Mouse (Mus musculus) right cerebral cortex, postnatal 25 days (tissue): ENCODE results near the gene Elf1.
A peak's percentile ranks its signal among the peaks of the same experiment; 100 is the strongest.

Experiments used
- DNase-seq: peaks from one replicate; pipeline ENCODE4 v3.0.0; 2022

Gene Elf1

DNA sequence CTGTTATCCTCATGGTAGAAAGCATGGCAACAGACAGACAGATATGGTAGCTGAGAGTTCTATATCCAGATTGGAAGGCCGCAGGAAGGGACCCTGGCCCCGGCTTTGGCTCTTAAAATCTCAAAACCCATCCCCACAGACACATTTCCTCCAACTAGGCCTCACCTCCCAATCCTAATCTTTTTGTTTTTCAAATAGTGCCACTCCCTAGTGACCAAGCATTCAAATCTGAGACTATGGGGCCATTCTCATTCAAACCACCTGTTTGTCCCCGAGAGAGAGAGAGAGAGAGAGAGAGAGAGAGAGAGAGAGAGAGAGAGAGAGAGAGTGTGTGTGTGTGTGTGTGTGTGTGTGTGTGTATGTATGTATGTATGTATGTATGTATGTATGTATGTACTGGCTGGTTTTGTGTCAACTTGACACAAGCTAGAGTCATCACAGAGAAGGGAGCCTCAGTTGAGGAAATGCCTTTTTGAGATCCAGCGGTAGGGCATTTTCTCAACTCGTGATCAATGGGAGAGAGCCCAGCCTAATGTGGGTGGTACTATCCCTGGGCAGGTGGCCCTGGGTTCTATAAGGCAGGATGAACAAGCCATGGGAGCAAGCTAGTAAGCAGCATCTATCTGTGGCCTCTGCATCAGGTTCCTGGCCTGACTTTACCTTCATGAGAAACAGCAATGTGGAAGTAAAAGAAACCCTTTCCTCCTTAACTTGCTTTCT is 102.7 kb downstream of the Elf1 start:
- no peak for DNase-seq

DNA sequence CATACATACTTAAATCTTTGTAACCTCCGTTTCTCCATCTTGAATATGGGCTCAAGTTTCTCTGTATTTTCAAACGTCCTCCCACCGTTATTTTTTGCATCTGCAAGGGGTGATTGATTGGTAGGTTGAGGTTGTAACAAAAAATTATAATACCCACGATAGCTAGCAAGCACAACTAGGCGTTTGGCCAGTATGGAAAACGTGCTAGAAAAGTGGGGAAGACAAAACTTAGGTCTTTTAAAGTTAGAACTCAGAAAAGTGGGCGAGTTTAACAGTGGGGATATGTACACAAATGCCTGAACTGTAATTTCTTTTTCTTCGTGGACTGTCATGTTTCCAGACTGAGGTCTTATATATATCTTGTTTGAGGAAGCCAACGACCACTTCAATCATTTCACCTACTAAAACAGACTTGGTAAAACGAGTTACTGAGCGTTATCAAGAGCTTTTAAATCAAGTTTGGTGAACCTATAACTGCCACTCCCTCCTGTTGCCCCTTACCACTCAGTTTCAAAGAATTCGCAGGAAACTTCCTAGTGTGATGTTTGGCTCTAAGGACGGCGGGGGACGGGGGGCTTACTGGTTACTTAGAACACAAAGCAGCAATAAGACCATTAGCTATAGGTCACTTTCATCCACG is 105.6 kb downstream of the Elf1 start:
- DNase-seq = no peak

GRCm38 (mm10) chr14:79587139-79587851 is 106.3 kb downstream of the Elf1 start, which contains the start of gene Sugt1:
Sugt1 (plus strand) TSS chr14:79587691.
- DNase-seq = peak; percentile 98

- DNase-seq = no peak
Measured at GRCm38 (mm10) chr14:79587852-79588229, 106.8 kb downstream of the Elf1 start.

- no peak for DNase-seq
Measured at GRCm38 (mm10) chr14:79588534-79588951, 107.5 kb downstream of the Elf1 start.

DNA sequence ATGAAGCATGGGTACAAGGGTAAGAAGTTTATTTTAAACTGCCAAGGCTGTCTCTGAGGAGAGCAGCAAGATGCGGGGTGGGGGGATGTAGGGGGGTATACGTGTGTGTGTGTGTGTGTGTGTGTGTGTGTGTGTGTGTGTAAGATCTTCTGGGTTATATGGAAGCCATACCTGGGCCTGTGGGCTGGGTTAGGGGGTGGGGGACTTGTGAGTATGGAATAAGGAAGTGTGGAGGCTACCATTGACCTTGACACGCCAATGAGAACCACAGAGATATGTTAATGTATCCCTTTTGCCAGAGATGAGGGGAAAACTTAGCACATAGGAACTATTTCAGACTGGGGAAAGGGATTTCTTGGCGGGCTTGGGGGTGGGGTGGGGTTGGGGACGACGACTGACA is 108.4 kb downstream of the Elf1 start:
- no peak for DNase-seq

DNA sequence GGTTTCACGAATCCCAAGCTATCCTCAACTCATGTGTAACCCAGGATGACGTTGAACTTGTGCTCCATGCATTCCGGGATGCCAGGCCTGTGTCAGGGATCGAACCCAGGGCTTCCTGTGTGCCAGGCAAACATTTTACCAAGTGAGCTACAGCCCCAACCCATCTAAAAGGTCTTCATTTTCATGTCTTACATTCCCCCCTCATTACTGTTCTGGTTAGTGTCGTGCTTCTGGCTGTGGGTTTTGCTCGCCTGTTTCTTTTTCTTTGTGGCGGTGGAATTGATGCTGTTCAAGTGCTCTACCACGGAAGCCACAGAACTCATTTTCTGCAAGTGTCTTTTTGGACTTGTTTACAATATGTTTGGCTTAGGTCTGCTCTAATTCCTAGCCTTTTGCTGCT is 109.9 kb downstream of the Elf1 start:
- DNase-seq = no peak

- no peak for DNase-seq
Measured at GRCm38 (mm10) chr14:79591611-79592010, 110.6 kb downstream of the Elf1 start.

GRCm38 (mm10) chr14:79594069-79594468 is 113.1 kb downstream of the Elf1 start:
- no peak for DNase-seq

DNA sequence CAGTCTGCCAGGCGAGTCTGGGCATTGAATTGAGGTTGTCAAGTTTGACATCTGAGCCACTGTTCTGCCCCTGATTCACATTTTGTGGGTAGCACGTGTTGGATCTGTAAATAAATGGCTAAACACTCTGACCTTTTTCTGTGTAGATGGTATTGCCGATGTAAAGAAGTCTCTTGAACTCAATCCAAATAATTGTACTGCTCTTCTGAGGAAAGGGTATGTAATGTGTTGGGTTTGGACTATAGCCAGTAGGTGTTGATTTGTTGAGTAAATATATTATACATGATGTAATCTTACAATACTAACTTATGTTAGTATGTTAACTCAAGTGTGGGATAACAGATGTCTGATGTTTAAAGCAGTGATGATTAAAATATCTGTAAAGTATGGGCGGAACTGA is 115.6 kb downstream of the Elf1 start:
- DNase-seq = no peak

DNA sequence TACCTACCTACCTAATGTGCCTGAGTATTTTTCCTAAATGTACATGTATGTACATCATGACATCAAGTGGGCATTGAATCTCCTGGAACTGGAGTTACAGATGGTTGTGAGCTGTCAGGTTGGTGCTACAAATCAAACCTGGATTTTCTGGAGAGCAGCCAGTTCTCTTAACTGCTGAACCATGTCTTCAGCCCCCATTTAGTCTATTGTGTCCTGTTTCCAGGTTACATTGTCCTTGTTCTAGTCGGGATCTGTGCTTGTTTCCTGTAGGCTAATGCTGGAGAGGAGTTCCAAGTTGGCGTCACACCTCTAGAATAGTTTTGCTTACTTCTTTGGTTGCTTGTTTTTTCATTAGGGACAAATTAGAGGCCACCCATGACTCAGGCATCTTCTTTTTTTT is 124.9 kb downstream of the Elf1 start:
- no peak for DNase-seq

DNA sequence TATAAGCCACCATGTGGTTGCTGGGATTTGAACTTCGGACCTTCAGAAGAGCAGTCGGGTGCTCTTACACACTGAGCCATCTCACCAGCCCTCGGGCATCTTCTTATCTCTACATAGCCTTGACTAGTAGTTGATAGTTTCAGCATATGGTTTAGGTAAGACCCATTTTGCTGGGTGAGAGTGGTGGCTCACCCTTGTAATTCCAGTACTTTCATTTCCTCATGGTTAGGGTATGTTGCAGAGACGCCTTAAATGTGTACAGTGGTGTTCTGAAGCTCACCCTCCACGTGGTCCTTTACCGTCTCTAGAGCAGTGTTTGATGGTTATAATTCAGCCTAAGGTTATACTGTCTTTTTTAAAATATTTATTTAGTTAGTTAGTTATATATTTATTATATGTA is 125.4 kb downstream of the Elf1 start:
- DNase-seq = no peak

DNA sequence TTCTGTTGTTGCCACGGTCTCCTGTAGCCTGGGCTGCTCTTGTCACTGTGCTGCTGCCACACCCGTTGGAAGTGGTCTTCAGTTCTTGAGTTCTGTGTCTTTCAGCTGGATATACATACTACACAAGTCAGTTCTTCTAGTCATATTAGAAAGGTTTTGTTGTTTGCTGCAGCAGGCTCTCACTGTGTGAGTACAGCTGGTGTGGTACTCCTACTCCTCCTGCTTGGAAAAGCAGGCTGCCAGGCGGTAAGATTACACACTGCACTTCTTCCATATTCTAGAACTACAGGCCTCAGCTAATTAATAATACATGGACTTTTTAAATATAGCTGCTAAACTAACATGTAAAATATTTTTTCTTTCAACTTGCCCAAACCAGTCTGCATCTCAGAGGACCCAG is 125.9 kb downstream of the Elf1 start:
- peak; percentile 20 for DNase-seq

GRCm38 (mm10) chr14:79607352-79607751 is 126.4 kb downstream of the Elf1 start:
- no peak for DNase-seq

DNA sequence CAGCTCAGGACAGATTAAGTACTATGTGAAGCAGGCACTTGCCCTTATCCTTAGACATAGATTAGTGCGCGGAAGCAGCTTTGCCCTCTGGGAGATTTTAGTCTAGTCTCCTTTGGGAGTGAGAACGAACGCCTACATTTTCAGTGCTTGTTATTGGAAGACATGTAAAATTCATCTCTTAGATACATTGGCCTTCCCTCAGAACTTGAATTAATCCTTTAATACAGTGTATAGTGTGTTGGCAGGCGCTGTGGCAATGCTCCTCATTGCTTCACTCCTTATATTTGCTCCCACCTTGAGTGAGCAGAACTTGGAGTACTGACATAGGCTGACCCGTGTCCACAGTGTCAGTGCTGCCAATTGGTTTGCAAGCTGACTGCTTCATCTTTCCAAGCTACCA is 127.3 kb downstream of the Elf1 start:
- DNase-seq = no peak

DNA sequence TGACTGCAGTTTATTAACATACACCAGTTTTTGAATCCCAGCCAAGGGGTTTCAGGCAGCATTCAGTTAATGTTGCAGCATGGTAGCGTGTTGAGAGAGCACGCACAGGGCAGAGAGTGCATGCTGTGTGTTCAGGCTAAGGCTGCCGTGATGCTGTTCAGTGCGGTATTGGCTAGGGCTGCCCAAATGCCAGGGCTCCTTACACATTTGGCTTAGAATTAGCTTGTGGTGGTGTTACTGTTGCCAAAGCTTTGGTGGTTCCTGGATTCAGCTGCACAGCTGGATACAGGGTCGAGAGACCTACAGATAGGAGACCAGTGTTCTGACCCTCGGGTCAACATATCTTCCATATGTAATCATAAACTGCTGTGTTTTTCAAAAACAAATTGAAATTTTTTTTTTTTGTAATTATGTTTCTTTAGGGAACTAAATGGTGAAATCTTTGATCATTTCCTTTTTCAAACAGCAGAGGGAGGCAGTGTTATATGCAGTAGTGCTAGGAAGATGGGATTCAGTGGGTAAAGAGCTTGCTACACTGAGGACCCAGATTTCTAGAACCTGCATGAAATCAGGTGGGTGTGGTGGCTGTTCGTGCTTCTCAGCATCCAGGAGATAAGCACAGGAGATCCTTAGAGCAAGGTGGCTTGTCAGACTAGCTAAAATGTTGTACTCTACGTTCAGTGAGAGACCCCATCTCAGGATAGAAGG is 136.3 kb downstream of the Elf1 start:
- no peak for DNase-seq

DNA sequence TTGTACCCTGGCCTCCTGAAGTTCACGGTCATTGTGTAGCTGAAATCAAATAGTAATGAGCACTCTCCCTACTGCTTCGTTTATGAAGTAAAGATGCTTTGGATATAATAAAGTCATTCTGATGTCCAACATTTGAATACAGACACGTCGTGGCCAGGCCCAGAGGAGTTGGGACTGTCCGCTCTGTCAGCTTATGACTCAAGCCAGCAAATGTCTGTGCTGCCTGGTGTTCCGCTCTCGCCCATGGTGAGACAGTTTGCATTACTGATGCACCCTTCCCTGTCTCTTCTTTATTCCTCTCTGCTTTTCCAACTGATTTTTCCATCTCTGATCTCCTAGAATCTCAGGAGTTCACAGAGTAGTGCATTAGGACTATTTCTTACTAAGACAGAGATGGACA is 138.8 kb downstream of the Elf1 start:
- DNase-seq = no peak

DNA sequence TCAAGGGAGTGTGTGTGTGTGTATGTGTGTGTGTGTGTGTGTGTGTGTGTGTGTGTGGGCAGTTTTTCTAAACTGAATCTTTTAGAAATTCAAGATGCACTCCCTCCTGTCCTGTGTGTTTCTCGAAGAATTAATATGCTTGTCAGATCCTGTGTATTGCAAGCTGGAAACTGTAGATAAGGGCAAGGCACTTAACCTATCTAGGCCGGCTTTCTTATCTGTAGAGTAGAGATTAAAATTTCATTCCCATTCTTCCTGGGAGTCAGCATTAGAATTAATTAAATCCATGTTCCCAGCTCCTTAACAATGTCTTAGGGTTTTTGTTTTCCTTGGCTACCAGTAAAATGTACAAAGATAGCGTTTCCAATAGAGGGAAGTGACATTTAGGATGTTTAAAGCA is 140.1 kb downstream of the Elf1 start:
- DNase-seq = no peak
